Mouse (Mus musculus) left cerebral cortex, postnatal 14 days (tissue): ENCODE measurements at regions not wholly inside any gene's neighbourhood (a gene's known extent, or its start where the extent isn't known, plus 50 kb on each side); places are given as distances from the start of the nearest gene placed in this dataset.

Experiments
- DNase-seq, 2 experiments: peaks; one replicate each; pipeline ENCODE4 v3.0.0; 2021 to 2022; ENCODE audit warnings: low spot score in 2 of 2, mixed read lengths in 1 of 2
- intact Hi-C: fragments of 180-260 bp; cut with DNase I; formaldehyde crosslinking; loops from one replicate; pipeline ENCODE4 v1.15.1; 2025

- intact Hi-C loops = loop anchor here (10.0 kb wide), 1 partner anchor 269 kb away; no protein-coding TSS in a partner anchor
- no peak for DNase-seq
Observed at GRCm38 (mm10) chr4:100725811-100726210, 50.7 kb upstream of the Cachd1 start.

GRCm38 (mm10) chr4:100726496-100726895 is 50.0 kb upstream of the Cachd1 start:
- intact Hi-C loops = loop anchor here (10.0 kb wide), 1 partner anchor 268 kb away; no protein-coding TSS in a partner anchor
- DNase-seq = no peak
